Mouse (Mus musculus) megakaryocyte progenitor cell, adult 5-6 weeks (primary cell): ENCODE data around the gene Plcd1. TPM values are rescaled to one million over a fixed set of nuclear protein-coding genes. Genes with fewer than 3 reads are reported as not detected.
A peak's percentile ranks its signal among the peaks of the same experiment; 100 is the strongest.

Experiments used
- ATAC-seq: replicated peaks from 2 replicates; pipeline ENCODE4 v1.8.0; 2016; ENCODE audit warnings: mild to moderate bottlenecking, moderate TSS enrichment, inconsistent platforms; ENCODE audit not compliant: poor library complexity
- total RNA-seq, 2 experiments: library from RNA; stranded (forward) in 1 of 2; stranded (reverse) in 1 of 2; fragments of 157-497, 149-512 nt in 1 of 2; fragments of 200-1000 nt in 1 of 2; gene quantifications; 2 replicates each; pipeline versions ENCODE4 v1.2.3 to v1.2.4; 2015 to 2017

Plcd1 gene
- total RNA-seq, 2 experiments from 2014 or later: 0.29 TPM; not detected in 1

DNA sequence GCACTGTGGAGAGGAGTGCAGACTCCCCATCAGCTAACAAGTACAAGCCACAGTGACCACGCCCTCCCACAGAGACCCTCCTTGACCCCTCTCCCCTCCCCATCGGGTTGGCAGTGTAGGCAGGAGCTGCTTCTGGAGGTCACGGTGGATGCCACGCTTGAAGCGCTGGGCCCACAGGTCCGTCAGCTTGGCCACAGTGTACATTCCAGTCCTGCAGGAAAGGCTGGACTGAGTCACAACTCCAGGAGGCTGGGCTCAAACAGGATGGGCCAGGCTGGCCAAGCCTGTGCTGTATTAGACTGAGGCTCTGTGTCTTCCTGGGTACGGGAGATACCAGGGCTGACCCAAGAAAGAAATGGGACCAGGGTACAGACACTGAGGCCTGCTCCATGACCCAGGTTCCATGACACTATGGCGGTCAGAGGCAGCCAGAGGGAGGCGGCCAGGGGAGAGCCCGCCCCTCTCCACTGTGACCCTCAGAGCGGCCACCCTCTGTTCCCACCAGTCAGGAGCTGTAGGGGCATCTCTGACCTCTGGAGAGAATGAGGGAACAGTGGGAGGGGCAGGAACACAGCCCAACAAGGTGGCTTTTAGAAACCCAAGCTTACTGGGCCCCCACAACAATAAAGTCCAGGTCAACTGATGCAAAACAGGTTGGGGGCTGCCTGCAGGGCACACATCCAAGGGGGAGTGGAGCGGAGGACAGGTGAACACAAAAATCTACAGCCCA, 1.6 kb downstream of the Plcd1 start:
- ATAC-seq: no peak

GRCm38 (mm10) chr9:119090462-119090861, 2.8 kb downstream of the Plcd1 start:
- no peak for ATAC-seq

DNA sequence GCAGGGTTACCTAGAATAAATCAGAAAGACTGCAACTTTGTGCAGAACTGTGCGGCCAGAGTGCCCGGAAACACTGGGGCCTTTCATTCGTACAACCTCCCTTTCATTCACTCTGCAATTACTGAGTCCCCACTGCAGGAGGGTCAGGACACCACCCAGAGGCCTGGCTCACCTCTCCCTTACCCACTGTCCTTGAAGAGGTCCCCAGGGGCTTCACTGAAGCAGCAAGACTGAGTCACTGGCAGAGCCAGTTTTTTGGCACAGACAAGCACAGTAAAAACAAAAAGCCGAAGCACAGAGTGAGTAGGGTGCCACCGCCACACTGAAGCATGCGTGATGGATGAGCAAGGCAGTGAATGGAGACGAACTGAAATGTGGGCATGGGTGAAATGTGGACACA, 3.9 kb downstream of the Plcd1 start:
- ATAC-seq: no peak

GRCm38 (mm10) chr9:119088148-119088801, 5.0 kb downstream of the Plcd1 start:
- ATAC-seq: peak; percentile 88

DNA sequence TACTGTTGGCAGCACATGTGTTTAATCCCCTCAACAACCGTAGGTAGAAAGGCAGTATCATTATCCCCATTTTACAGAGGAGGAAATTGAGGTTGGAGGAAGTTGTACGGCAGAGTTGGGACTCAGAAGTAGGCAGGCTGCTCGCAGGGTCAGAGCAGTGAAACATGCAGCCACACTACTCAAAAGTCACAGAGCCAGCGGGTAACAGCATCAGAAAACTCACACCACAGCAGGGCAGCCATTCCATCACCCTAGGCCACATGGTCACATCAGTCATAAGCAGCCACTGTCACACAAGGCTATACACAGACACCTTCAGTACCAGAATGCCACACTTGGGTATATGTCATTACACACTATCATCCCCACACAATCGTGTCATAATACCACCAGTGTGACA, 6.0 kb downstream of the Plcd1 start:
- no peak for ATAC-seq

- ATAC-seq: no peak
Observed at GRCm38 (mm10) chr9:119086451-119086850, 6.9 kb downstream of the Plcd1 start.

GRCm38 (mm10) chr9:119083966-119084365, 9.3 kb downstream of the Plcd1 start:
- no peak for ATAC-seq

DNA sequence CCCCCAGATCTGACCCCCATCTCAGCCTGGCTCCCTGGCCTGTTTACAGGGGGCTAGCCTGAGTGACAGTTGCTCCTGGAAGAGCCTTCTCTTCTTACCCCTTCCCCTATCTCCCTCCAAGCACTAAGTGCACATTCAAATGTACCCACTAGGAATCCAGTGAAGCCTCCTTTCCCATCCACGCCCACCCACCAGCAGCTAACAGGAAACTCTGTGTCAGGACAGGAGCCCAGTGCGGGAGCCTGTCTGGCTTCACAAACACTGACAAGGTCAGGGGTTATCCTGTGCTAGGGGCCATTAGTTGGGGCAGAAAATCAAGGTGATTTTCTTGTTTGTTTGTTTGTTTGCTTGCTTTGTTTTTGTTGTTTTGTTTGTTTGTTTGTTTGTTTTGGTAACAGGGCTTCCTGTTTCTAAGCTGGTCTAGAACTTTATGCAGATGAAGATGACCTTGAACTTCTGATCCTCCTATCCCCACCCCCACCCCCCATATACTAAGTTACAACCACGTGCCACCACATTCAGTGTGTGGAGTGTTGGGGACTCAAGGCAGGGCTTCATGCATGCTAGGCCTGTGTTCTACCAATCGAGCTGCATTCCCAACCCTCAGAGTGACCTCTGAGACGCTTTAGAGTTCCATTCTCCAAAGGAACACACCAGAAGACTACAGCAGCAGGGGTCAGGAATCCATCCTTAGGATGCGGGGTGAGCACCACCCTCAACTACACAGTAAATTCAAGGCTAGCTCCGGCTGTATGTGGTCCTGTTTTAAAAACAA, 10.5 kb downstream of the Plcd1 start:
- no peak for ATAC-seq

GRCm38 (mm10) chr9:119082039-119082438, 11.3 kb downstream of the Plcd1 start:
- no peak for ATAC-seq

DNA sequence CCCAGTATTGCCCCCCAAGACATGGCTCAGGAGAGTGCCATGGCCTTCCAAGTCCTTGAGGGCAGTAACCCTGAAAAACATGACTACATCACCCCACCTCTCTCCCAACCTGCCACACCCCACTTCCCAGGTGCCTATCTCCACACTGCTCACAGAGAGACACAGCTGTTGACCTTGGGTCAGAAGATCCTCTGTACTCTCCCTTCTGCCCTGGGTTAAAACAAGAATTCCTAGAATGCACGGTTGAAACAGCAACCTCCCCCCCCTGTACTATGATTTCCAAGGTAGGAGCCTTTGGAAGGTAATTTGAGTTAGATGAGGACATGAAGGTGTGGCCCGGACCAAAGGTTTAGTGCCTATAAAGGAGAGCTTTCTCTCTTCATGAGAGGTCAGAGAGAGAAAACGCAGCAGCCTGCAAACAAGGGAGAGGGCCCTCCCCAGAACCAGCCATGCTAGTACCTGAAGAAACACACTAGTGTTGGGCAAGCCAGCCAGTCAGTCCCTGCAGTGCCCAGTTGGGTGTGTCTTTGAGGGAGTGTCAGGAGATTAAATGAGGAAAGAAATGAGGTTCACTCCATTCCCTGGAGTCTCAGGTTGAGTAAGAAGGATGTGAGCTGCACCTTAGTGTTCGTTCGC, 13.1 kb downstream of the Plcd1 start:
- ATAC-seq: no peak

DNA sequence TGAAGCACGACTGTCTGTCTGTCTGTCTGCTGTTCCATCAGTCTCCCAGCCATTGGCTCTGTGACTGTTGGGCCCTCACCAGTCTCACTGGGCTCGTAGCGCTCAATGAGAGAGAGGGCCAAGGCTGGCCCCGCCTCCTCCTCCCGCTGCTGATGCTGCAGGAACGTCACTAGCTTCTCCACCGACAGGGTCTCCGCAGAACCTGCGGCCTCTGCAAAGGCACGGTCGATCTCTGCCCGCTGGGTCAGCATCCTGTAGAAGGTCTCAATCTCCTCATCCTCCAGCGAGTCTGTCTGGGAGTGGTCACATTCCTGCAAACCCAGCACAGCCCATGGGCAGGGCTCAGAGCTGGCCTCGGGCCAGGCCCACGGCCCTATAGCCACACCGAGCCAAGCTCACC, 17.6 kb downstream of the Plcd1 start:
- peak; percentile 4; the same call in 1 of the 2 replicates for ATAC-seq

DNA sequence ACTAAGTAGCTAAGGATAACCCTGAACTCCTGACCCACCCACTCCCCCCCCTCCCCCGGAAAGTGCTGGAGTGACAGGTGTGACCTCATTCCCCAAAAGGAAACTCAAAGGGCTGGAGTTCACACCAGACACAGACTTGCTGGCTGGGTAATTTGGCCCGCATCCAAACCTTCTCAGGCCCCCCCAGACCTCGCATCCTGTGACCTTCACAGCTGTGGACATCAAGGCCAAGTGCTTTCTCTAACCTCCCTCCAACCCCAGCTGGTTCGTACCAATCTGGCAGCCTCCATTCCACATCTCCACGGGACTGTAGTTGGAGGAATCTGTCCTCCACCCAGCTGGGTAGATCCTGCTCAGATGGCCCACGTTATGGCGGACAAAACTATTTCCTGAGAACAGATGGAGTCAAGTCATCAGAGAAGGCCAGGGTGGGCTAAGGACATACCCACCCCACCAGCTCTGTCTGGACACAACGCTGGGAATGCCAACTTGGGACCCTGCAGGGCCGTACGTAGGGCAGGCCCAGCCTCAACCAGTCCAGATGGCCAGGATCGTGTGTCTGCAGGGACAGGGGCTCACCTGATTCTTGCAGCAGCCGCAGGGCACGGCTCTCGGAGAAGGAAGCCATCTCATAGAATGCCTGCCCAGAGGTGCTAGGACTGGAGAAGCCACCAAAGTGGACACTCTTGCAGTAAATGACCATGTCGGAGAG, 20.0 kb downstream of the Plcd1 start:
- ATAC-seq: no peak

GRCm38 (mm10) chr9:119071786-119072185, 21.5 kb downstream of the Plcd1 start:
- no peak for ATAC-seq

DNA sequence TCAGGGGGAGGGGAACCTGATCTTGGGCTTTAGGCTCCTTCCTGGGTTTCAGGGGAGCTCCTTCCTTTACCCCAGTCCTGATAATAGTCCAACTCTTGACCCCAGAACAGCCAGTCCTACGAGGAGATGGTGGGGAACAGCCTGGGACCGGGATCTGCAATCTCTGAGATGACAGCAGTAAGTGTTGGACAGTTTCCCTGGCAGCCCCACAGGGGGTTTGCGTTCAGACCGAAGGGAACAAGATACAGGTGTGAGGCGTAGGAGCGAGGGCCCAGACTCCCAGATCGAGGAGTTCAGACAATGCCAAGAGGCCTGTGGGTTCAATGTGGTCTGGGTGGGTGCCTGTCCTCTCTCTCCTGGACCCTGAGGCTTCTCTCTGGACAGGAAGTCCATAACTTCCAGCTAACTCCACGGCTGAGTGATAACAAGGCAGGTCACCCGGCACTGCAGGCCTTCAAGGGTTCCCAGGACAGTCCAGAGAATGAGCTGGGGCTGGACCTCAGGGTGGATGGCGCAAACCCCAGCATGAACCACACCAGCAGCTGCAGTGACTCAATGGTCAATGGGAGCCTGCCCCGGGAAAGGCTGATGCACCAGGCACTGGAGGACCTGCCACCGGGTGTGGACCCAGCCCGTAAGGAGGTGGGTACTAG, 23.0 kb downstream of the Plcd1 start:
- no peak for ATAC-seq

- ATAC-seq: no peak
Observed at GRCm38 (mm10) chr9:119068266-119068665, 25.0 kb downstream of the Plcd1 start.

DNA sequence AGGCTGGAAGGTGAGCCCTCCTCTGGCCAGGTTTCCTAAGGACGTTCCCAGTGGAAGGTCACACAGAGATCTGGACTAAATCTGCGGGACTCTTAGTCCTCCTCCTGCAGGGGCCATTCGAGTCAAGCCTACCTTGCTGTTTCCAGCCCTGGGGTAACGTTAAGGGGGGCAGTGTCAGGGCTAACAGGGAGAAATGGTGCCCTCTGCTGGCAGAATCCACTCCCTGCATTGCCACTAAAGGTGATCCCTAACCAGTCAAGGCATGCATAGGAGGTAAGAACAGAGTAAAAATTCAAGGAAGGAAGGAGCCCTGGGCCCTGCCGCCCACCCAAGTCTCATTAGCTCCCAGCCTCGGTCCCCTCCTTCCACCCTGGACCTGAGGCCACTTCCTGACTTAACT, 25.7 kb downstream of the Plcd1 start:
- peak; percentile 79 for ATAC-seq

DNA sequence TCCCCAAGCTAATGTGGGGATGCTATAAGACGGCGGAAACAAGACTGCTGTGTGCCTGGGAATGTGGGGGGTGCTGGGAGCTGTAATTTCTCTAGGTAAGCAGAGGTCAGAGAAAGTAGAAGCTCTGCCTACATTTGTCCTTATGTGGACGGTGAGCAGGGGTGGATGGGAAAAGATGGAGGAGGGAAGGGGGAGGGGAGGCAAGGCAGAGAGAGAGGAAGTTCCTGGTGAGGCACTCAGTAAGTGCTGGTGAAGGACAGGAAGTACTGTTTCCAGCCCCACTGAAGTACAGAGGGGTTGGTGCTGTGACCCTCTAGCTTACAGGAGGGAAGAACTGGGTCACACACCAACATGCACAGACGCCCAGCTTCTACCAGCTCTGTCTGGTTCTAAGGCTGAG, 29.0 kb downstream of the Plcd1 start:
- ATAC-seq: peak; percentile 64

- peak; percentile 60 for ATAC-seq
Observed at GRCm38 (mm10) chr9:119063036-119063644, 30.2 kb downstream of the Plcd1 start.

DNA sequence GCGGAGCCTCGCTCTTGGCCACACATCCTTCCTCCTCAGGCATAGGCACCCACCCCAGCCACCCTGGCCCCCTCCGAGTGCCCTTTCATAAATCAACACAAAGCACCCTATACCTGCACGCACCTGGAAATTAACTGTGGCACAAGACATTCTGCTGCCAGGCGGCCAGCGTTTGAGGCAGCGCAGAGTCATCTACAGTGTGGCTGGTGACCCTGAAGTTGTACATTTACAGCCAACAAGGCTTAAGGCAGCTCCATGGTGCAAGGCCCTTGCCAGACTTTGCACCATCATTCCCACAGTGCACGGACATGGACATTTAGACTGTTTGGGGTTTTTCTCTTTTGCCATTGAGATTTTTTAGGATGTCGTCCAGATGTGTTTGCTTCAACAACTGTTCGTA, 32.6 kb downstream of the Plcd1 start:
- no peak for ATAC-seq

DNA sequence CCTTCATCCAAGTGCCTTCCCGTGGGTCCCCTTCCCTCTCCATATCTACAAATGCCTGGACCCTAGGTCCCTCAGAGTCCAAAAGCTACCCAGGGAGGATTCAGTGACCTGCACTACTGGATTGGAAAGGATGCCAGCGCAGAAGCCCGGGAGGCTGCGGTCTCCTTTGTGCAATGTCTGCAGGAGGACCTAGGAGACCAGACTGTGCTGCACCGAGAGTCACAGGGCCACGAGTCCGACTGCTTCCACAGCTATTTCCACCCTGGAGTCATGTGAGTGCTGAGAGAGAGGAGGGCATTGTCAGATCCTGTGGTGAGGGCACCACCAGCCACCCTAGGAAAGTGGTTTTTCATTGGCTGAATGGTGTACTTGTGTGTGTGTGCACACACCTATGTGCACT, 35.1 kb downstream of the Plcd1 start:
- no peak for ATAC-seq
